Mouse (Mus musculus) neutrophil, adult 59 days (primary cell): ENCODE data around the gene Gas7. TPM values are rescaled to one million over a fixed set of nuclear protein-coding genes. Genes with fewer than 3 reads are reported as not detected.

ENCODE experiments used
- total RNA-seq, 2 experiments: library from RNA; stranded (reverse); gene quantifications; 1 replicate in 1 of 2; 2 replicates in 1 of 2; pipeline ENCODE4 v1.2.4; 2023

Gas7 gene
- 100 to 1,000 TPM; 127 to 161 TPM for total RNA-seq

DNA sequence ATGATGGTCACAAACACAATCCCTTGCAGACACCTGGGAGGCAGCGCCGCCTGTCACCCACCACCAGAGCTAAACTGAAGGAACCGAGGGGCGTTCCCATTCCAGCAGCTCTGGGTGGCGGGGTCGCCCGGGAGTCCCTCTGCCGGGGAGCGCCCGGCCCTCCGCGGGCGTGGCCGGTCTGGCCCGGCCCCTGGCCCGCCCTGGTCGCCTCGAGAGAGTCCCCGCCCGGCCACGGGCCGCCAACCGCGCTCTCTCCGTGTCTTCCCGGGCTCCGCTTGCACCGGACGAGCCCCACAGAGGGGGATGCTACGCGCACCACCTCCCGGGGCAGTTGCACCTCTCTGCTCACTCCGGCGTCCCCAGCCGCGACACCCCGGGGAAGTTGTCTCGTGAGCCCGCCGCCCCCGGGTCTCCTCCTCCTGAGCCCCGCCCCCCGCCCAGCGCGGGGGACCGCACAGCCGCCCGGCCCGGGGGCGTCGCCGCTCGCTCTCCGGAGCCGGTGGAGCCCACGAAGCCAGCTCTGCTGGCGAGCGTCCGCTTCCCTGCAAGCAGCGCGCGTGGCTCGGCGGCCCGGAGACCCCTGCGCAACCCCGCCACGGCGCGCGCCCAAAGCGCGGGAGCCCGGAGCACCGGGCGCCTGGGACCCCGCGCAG is at the start of gene Gas7:
Gene Gas7, plus strand, starts transcription at position 564 of the 653 bp plus-strand sequence.

DNA sequence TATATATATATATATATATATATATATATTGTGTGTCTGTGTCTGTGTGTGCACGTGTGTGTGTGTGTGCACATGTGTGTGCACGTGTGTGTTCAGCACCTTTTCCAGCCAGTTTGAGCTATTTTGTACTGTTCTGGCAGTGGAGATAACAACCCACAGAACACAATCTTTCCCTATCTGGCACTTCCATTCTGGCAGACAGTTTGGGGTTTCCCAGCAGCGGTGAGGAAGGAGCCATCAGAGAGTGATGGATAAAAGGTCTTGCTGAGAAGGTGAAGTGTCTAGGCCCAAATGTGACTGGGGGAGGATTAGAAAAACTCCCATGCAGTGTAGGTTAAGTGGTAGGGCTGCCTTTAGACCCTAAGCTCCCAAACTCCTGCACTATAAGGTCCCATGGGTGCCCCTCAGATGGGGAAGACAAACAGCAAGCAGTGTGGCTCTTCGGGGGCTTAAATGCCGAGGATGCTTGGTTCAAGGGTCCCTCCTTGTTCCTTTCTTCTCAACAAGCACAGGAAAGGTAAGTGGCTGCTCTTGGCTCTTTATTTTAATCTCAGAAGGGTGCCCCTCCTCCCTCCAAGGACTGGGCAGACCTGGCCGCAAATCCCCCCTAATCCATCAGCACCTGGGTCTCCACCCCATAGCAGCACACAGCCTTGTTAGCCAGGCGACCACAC is 239.6 kb downstream of the Gas7 start, which contains the start of gene Rcvrn:
Gene Rcvrn, plus strand, starts transcription at position 624 of the 674 bp plus-strand sequence.

Other genes starting within 250 kb of the Gas7 start
- not detected for gene Myh4, start 217.4 kb upstream of the Gas7 start, total RNA-seq
- gene Myh8, start 178.3 kb upstream of the Gas7 start, total RNA-seq, result not detected
- gene Myh13, start 133.8 kb upstream of the Gas7 start, total RNA-seq, result not detected
- 1 to 10 TPM in 1 of 2 experiments, under 1 TPM in 1; 0.37 to 1.0 TPM for gene Rcvrn, start 239.9 kb downstream of the Gas7 start, total RNA-seq